8 mouse cellular contexts compared by ENCODE assay signal in the genomic region with DNA sequence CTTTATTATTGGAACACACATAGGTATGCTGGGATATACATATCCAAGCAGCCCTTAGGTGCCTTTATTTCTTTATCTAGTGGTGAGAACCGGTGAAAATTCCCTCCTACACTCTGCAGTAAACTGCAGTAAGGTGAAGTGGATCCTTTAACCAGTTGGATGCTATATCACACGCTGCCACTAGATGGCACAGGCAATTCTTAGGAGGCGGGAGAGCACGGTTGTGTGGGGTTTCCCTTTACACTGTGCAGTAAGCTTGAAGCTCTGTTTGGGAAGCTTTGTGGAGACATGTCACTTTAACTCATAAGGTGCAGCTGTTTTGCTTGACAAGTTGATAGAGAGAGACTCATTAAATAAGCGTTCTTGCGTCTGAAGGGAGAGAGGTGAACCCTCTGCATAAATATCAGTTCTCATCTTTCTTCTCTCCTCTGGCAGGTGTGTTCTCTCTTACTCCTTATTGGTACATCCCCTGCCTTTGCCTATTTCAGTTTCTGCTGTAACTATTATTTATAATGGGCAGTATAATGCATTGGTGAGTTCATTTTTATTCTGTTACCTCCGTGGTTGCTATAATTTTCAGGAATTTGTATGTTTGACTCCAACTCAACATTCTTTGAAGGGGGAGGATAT. TPM values are rescaled to one million over a fixed set of nuclear protein-coding genes. Genes with fewer than 3 reads are reported as not detected.
DNase-seq lines count a peak whose midpoint lies in the region; ATAC-seq and TF ChIP-seq lines count a peak whose summit lies in the region.

No protein-coding gene starts in this region.

- no peak for TF ChIP-seq POLR2A in cerebellum, adult 2 months (IDR thresholded peaks at IDR 0.05; ENCODE audit: borderline replicate concordance, insufficient read depth, low read length)

- intact Hi-C loops in left cerebral cortex, postnatal 25 days (cut with DNase I), result no loop called here

- peak; percentile 26 for ATAC-seq in intestine, embryonic 14.5 days (replicated peaks; ENCODE audit: low FRiP score, low TSS enrichment, low read depth)
- peak; percentile 85 for ATAC-seq in midbrain, embryonic 11.5 days (ENCODE audit: low FRiP score)

- no peaks in the 10 kb centered on the region for H3K4me1 ChIP-seq in cerebellum, adult 2 months (ENCODE audit: control insufficient read depth, insufficient read depth, low read length)
- no peaks in the 10 kb centered on the region for H3K4me1 ChIP-seq in intestine, embryonic 14.5 days (replicated peaks; ENCODE audit: control insufficient read depth, insufficient read depth, low read length)
- H3K4me1 ChIP-seq in midbrain, embryonic 11.5 days (ENCODE audit: control insufficient read depth, insufficient read depth, low read length), result no peaks in the 10 kb centered on the region

- no peaks in the 10 kb centered on the region for H3K9me3 ChIP-seq in intestine, embryonic 14.5 days (ENCODE audit: control insufficient read depth, low read length)
- no peaks in the 10 kb centered on the region for H3K9me3 ChIP-seq in midbrain, embryonic 11.5 days (ENCODE audit: control insufficient read depth, low read length)

- no peak overlapping the region for H3K4me3 ChIP-seq in cerebellum, adult 2 months (replicated peaks; ENCODE audit: insufficient read depth, low read depth, low read length)
- no peak overlapping the region for H3K4me3 ChIP-seq in intestine, embryonic 14.5 days (ENCODE audit: low read depth, low read length)
- H3K4me3 ChIP-seq in midbrain, embryonic 11.5 days (ENCODE audit: low read depth, low read length), result no peak overlapping the region

- no peak overlapping the region for H3K4me2 ChIP-seq in intestine, embryonic 14.5 days (ENCODE audit: low read length)
- H3K4me2 ChIP-seq in midbrain, embryonic 11.5 days, result no peak overlapping the region

- H3K9ac ChIP-seq in intestine, embryonic 14.5 days (ENCODE audit: low read length), result no peak overlapping the region
- no peak overlapping the region for H3K9ac ChIP-seq in midbrain, embryonic 11.5 days (ENCODE audit: low read length)

- TF ChIP-seq CTCF in cerebellum, adult 2 months (IDR thresholded peaks at IDR 0.05; ENCODE audit: borderline replicate concordance, insufficient read depth, low read depth, low read length), result peak; percentile 78; the same call in 1 of the 2 replicates

- peak; percentile 58 for DNase-seq in kidney, adult 18-20 months
- DNase-seq in kidney, adult 11 months, result no peak
- DNase-seq in cerebellum, adult 2 months, result peak; percentile 47 to 62
- DNase-seq in forelimb bud, embryonic 11.5 days (ENCODE audit: low read depth, low spot score), result peak; percentile 76
- peak; percentile 82 for DNase-seq in intestine, embryonic 14.5 days (ENCODE audit: low spot score)
- DNase-seq in left cerebral cortex, postnatal 25 days (ENCODE audit: low spot score in 2 of 2), result peak; percentile 74 to 86
- peak; percentile 95 for DNase-seq in midbrain, embryonic 11.5 days (ENCODE audit: low spot score, missing footprints)
- DNase-seq in spleen, postnatal 10 days (ENCODE audit: low spot score in 2 of 2), result peak; percentile 14 to 64

- no peak overlapping the region for H3K27ac ChIP-seq in cerebellum, adult 2 months (ENCODE audit: insufficient read depth, low read length)
- H3K27ac ChIP-seq in intestine, embryonic 14.5 days (ENCODE audit: low read depth), result no peak overlapping the region
- no peak overlapping the region for H3K27ac ChIP-seq in midbrain, embryonic 11.5 days (ENCODE audit: low read depth, low read length)

- no peaks in the 10 kb centered on the region for H3K27me3 ChIP-seq in cerebellum, adult 2 months (ENCODE audit: control insufficient read depth, insufficient read depth, low read length)
- H3K27me3 ChIP-seq in intestine, embryonic 14.5 days (replicated peaks; ENCODE audit: control insufficient read depth, insufficient read depth, low read length), result no peaks in the 10 kb centered on the region
- no peaks in the 10 kb centered on the region for H3K27me3 ChIP-seq in midbrain, embryonic 11.5 days (ENCODE audit: control insufficient read depth, insufficient read depth, low read length)

- WGBS in cerebellum, adult 2 months, result 18% methylated on average over 7 of the region's 7 CpGs
- 3% methylated on average over 7 of the region's 7 CpGs for WGBS in intestine, embryonic 14.5 days
- 10% methylated on average over 7 of the region's 7 CpGs for WGBS in midbrain, embryonic 11.5 days

- H3K36me3 ChIP-seq in intestine, embryonic 14.5 days (ENCODE audit: control insufficient read depth, insufficient read depth, low read length), result no peaks in the 10 kb centered on the region
- no peaks in the 10 kb centered on the region for H3K36me3 ChIP-seq in midbrain, embryonic 11.5 days (ENCODE audit: control insufficient read depth, insufficient read depth, low read length)

RNA-seq across cellular contexts. Expression of a gene that starts 22.9 kb away (rescaled TPM):
- polyA plus RNA-seq in cerebellum, adult 2 months (2012; rRNA removed), result 200 and 201 TPM in 2 replicates
- 96.4 and 113 TPM in 2 replicates for polyA plus RNA-seq in intestine, embryonic 14.5 days (2014; fragmentation: Nextera tagmentation; extraction: Ambion mirVana)
- 100 to 1,000 TPM; 182 to 187 TPM for total RNA-seq in left cerebral cortex, postnatal 25 days (2021)
- 83.1 and 90.4 TPM in 2 replicates for polyA plus RNA-seq in midbrain, embryonic 11.5 days (2014; fragmentation: Nextera tagmentation; extraction: Ambion mirVana)
